Mouse (Mus musculus) ovary, postnatal 10 days (tissue): ENCODE data around the gene Celf2.

Source experiments
- DNase-seq: peaks from one replicate; pipeline ENCODE4 v3.0.0; 2022; ENCODE audit warnings: low spot score

Celf2 gene

GRCm38 (mm10) chr2:7179186-7179585 is 330.2 kb downstream of the Celf2 start:
- DNase-seq: no peak

DNA sequence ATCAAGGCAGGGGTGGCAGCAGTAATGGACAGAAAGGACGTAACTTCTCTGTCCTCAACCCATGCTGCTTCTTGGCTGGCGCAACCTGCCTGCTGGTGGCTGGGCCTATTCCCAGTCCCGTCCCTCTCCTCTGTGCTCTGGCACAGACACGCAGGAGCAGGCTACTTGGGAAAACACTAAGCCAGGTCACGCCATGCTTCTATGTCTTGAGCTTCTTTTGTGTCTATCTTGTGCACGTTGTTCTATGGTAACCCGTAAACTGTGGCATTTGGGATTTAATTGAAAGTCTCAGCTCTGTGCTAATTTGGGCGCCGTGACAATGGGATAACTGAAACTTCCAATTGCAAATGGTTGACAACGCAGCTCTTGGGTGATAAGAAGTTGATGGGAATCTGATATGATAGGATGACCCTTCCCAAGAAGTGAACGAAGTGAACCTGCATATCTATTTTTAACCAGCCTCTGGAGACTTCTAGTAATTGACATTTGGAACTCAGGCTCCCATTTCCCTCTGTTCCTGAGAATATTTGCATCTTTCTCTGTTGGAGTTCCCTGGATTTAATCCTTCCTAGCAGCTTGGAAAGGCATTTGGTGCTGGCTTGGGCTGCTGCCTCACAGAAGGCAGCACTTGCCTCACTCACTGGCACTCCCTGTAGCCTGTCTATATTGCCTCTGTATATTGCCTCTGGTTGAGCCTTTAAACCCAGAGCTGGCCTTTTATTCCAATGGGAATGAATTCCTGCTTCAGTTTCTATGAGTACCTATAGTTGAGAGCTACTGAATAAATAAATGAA is 335.9 kb downstream of the Celf2 start:
- DNase-seq: no peak

DNA sequence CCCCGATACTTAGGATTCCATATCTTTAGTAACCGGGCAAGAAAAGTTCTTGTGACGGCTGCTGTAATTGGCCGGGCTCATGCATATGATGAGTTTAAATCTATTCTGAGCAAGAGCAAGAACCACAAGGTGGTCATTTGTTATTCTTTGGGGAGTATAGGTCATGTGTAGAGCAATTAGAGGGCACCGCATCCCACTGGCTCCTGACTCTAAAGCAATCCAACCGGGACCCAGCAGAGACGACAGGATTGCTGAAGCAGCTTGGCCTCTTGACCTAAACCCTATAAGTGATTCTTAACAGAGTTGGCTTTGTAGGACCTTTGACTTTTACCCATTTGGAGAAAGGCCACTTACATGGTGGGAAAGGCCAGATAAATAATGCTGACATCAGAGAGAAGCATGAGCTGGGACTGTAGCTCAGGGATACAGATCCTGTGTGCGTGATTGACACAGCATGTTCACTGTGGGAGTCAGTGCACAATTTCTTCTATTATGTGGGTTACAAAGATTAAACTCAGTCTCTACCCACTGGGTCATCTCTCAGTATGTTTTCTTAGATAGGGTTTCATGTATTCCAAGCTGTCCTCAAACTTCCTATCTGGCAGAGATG is 338.2 kb downstream of the Celf2 start:
- no peak for DNase-seq

GRCm38 (mm10) chr2:7165786-7166185 is 343.6 kb downstream of the Celf2 start:
- no peak for DNase-seq

GRCm38 (mm10) chr2:7160108-7160507 is 349.3 kb downstream of the Celf2 start:
- DNase-seq: no peak

DNA sequence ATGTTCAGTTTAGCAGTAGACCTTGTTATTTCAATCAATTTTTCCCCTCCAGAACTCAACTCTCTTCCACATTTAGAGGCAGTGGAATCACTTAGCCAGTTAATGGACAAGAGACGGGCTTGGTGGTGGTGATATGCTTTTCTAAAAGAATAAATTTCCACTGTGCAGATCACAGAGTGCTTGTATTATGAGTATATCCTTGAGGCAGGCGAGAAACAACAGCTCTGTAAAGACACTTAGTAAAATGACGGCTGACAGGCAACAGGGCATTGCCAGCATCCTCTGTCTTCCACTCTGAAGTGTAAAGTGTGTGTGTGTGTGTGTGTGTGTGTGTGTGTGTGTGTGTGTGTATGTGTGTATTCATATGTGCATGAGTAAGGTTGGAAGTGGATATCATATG is 362.1 kb downstream of the Celf2 start:
- DNase-seq: no peak

GRCm38 (mm10) chr2:7145541-7146043 is 363.8 kb downstream of the Celf2 start:
- DNase-seq: no peak

- no peak for DNase-seq
These were observed 364.5 kb downstream of the Celf2 start for GRCm38 (mm10) chr2:7144871-7145270.

GRCm38 (mm10) chr2:7123366-7123765 is 386.0 kb downstream of the Celf2 start:
- DNase-seq: no peak

DNA sequence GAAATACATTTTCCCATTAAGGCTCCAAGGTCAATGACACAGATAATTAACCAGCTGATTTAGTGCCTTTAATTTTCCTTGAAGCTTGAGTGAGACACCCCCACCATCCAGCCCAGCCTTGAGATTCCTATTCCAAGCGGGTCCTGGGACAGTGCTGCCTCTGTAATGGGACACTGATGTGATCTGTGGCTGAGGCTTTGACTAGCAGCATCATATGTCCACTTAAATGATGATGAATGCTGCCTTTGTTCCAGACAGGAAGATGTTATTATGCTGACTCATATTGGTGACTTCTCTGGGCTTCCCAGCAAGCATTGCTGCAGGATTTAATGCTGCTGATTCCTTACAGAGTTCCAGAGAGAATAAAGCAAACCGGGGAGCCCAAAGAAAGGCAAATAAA is 393.6 kb downstream of the Celf2 start:
- DNase-seq: no peak

GRCm38 (mm10) chr2:7115161-7115560 is 394.2 kb downstream of the Celf2 start:
- DNase-seq: no peak

DNA sequence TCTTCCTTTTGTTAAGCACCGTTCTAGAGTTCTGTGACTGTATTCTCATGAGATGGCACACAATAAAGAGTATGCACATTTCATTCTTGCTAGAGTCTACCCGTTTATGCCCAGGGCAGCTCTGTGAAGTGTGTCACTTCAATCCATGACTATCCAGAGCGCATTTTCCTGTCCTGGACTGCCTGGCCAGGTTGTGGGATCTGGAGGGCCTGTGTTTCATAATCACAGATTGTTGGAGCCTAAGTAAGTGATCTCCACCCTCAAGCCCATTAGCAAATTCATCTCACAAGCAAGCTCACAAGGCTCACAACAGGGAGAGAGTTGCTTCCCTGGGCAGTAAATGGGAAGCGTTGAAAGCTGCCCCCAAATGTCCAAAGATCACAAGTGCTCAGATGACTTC is 395.6 kb downstream of the Celf2 start:
- no peak for DNase-seq

DNA sequence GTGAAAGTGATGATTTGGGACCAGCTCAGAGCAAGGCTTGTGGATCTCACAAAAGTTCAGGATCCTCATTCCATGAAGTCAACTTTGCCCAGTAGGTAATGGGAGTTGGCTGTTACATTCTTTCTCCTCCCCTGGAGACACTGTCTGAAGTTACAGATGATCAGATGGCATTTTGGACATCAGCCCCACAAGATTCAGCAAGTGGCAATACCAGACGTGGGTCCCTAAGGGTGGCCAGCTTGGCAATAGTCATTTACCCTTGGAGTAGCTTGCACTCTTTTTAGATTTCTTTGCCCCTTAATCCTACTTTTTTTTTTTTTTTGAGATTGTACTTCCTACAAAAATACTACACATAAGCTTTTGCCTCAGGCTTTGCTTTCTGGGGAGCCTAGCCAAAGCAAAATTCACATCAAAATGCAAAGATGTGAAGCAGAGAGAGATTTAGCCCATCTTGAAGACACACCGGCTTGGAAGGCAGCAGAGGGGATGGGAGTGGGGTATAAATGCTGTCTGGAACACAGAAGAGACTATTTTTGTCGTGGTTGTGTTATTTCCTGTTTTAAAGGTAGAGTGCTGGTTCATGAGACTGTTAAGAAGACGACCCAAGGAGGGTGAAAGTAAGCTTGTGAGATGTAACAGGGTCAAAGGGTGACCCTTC is 397.1 kb downstream of the Celf2 start:
- no peak for DNase-seq

DNA sequence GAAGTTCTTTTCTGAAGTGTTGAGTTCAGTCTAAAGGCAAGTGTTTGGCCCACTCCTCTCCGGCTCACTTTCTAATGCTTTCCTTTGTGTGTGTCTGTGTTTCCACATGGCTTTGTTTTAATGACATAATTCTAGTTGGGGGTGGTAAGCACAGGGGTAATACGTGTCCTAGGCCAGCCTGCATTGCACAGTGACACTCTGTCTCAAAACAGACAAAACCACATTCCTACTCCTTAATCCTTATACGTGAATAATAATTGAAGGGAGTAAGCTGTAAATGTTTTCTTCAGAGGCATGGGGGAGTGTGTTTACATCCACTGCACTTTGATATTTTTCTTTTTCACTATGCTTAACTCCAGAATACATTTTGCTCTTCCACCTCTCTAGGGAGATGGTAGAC is 415.9 kb downstream of the Celf2 start:
- no peak for DNase-seq

- no peak for DNase-seq
These were observed 416.7 kb downstream of the Celf2 start for GRCm38 (mm10) chr2:7092641-7093040.

DNA sequence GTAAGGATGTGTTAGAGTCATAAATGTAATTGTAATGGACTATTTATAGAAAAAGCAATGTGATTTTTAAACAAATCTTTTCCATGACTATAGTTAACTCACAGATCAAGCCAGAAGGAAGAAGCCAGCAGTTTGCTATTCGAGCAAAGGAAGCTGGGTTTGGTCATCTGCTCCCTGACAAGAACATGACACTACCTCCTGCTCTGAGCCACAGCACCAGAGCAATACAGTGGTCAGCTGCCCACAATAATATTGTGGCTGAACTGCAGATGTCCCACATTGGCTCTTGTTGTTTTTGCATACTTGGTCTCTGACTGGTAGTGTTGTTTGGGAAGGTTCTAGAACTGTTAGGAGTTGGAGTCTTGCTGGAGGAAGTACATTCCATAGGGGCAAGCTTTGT is 418.9 kb downstream of the Celf2 start:
- DNase-seq: no peak

- DNase-seq: no peak
These were observed 420.1 kb downstream of the Celf2 start for GRCm38 (mm10) chr2:7089069-7089834.

DNA sequence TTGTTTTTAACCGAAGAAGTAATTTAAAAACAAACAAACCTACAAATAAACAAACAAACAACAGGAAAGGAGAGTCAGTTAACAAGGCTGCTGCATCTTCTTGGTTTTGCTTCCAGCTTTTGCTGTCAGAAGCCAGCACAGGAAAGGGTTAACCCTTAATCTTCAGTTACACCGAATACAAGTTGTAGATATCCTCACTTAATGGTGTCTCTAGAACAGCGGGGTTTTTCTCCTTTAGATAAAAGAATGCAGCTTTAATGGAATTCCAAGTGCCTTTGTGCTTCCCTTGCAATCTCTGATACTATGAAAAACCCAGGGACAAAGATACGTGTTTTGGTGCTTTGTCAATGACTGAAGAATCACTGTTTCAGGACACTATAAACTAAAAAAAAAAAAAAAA is 420.8 kb downstream of the Celf2 start:
- DNase-seq: no peak

- DNase-seq: no peak
These were observed 421.9 kb downstream of the Celf2 start for GRCm38 (mm10) chr2:7087480-7087879.

- no peak for DNase-seq
These were observed 425.8 kb downstream of the Celf2 start for GRCm38 (mm10) chr2:7083489-7084090.

DNA sequence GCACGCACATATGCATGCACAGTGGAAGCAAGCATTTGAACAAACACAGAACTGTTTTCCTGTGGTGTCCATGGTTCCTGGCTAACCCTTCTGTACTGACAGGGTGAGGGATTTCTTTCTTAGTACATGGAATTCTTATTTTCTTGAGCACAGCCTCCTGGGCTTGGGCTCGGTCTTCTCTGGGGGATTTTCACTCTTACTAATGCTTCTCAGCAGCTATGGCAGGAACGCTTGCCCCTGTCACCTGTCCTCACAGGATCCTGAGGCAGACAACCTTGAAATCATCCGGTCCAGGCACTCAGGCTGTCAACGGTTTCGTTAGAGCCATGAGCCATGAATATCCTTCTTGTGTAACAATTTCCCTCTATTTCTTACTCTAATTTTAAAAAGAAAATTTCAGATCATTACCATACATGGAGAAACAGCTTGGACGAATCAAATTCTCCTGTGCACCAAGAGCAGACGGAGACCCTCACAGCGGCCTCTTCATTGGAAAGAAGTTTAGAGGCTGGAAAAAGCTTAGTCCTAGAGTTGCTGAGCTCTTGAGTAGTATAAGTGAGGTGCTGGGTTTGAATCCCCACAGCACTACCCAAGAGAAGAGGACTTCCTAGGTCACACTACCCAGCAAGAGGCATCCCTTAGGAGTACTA is 426.9 kb downstream of the Celf2 start:
- no peak for DNase-seq
